Mouse (Mus musculus) testis, adult 10 weeks (tissue): Measurements from ENCODE around the gene Erbb4. TPM values are rescaled to one million over a fixed set of nuclear protein-coding genes. Genes with fewer than 3 reads are reported as not detected.

Experiments
- polyA plus RNA-seq: library from polyadenylated mRNA; stranded (reverse); fragments of 350-450 nt; fragmentation: Illumina TruSeq; extraction: RNeasy Lipid Tissue Mini Kit (QIAGEN cat#74804); gene quantifications from one replicate; pipeline ENCODE4 v1.2.3, GENCODE M21; 2014; ENCODE audit warnings: low read depth, low replicate concordance

Gene Erbb4
- 0.88 TPM for polyA plus RNA-seq

DNA sequence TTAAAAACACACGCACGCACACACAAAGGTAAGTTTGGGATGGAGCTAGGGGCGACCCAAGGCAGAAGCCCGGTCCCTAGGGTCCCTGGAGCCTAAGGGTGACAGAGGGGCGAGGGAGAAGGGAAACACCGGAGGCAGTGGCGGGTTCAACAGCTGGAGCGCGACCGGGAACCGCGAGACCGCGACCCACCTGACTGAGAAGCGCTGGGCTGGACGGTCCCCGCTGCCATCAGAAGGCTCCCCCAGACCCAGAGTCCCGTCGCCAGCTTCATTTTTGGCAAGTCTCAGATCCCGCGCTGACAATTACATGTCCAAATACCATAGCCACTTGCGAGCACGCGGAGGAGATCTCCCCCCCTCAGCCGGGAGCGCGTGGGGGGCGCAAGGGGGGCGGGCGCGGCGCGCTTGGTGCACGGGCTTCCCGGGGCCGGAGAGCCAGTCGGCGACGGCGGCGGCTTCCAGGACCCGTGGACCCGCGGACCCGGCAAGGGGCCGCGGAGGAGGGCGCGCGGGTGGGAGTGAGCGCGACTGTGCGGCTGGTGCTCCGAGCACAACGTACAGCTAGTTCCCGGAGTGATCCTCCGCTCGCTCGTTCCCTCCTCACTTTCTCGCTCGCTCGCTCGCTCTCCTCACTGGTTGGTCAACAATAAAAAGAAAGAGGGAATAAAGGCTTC lies at the start of gene Erbb4:
Erbb4 (minus strand) TSS at position 575 of the 674 bp plus-strand sequence.

